Mouse (Mus musculus): ENCODE data around the gene Olfr455. TPM values are rescaled to one million over a fixed set of nuclear protein-coding genes. Genes with fewer than 3 reads are reported as not detected.

The Olfr455 gene
- polyA plus RNA-seq, 1 experiment = not detected

GRCm38 (mm10) chr6:42489731-42490130 lies 57.7 kb downstream of the Olfr455 start:
- DNase-seq (ENCODE audit: extremely low spot score in 1 of 2, low spot score in 1 of 2) = no peak

GRCm38 (mm10) chr6:42487114-42487513 lies 60.3 kb downstream of the Olfr455 start, which contains the start of gene Olfr456:
Olfr456 (minus strand) TSS chr6:42487214.
- DNase-seq (ENCODE audit: extremely low spot score in 1 of 2, low spot score in 1 of 2) = no peak

Other genes starting within 250 kb of the Olfr455 start
- gene Fam131b, start 222.9 kb downstream of the Olfr455 start, polyA plus RNA-seq (2012; rRNA removed) = 85.7 and 92.4 TPM in 2 replicates
- gene Zyx, start 198.0 kb downstream of the Olfr455 start, polyA plus RNA-seq (2012; rRNA removed) = 59.7 and 69.8 TPM in 2 replicates
- 0.23 and 0.52 TPM in 2 replicates for gene Epha1, start 174.3 kb downstream of the Olfr455 start, polyA plus RNA-seq (2012; rRNA removed)
- 0.17 and 0.18 TPM in 2 replicates for gene Tas2r143, start 147.3 kb downstream of the Olfr455 start, polyA plus RNA-seq (2012; rRNA removed)
- gene Tas2r135, start 142.2 kb downstream of the Olfr455 start, polyA plus RNA-seq (2012; rRNA removed) = 0.08 and 0.14 TPM in 2 replicates
- gene Tas2r126, start 113.1 kb downstream of the Olfr455 start, polyA plus RNA-seq (2012; rRNA removed) = not detected in 2 replicates
- not detected in 2 replicates for gene Olfr458, start 82.4 kb downstream of the Olfr455 start, polyA plus RNA-seq (2012; rRNA removed)
- gene Olfr457, start 71.3 kb downstream of the Olfr455 start, polyA plus RNA-seq (2012; rRNA removed) = not detected in 2 replicates
- gene Olfr456, start 60.4 kb downstream of the Olfr455 start, polyA plus RNA-seq (2012; rRNA removed) = not detected in 2 replicates
- not detected in 2 replicates for gene Tcaf3, start 50.1 kb upstream of the Olfr455 start, polyA plus RNA-seq (2012; rRNA removed)
- gene Tcaf2, start 97.7 kb upstream of the Olfr455 start, polyA plus RNA-seq (2012; rRNA removed) = 0.62 and 0.63 TPM in 2 replicates
- gene Tcaf1, start 162.5 kb upstream of the Olfr455 start, polyA plus RNA-seq (2012; rRNA removed) = 107 and 119 TPM in 2 replicates
- gene Olfr453, start 191.8 kb upstream of the Olfr455 start, polyA plus RNA-seq (2012; rRNA removed) = not detected in 2 replicates
- gene Olfr38, start 208.8 kb upstream of the Olfr455 start, polyA plus RNA-seq (2012; rRNA removed) = not detected in 2 replicates
- not detected in 2 replicates for gene Olfr452, start 237.5 kb upstream of the Olfr455 start, polyA plus RNA-seq (2012; rRNA removed)

All from frontal cortex, adult 2 months (tissue).